Mouse (Mus musculus) hindbrain, postnatal 0 days (tissue): Measurements from ENCODE around the gene Twf1. TPM values are rescaled to one million over a fixed set of nuclear protein-coding genes. Genes with fewer than 3 reads are reported as not detected.
A peak's percentile ranks its signal among the peaks of the same experiment; 100 is the strongest.

Experiments
- ATAC-seq: fragments of 200-750 bp; cut with Nextera tagmentation; 2 replicates; pipeline ENCODE4 v1.8.0; 2017; ENCODE audit warnings: mild to moderate bottlenecking, moderate TSS enrichment, moderate library complexity
- DNase-seq: peaks from one replicate; pipeline ENCODE4 v3.0.0-alpha.2; 2015; ENCODE audit warnings: low spot score
- H3K27ac ChIP-seq: fragments of 300-500 bp; sonication (generic); 2 replicates; pipeline ENCODE4 v1.5.1; 2014; ENCODE audit warnings: mild to moderate bottlenecking
- H3K27me3 ChIP-seq: fragments of 300-500 bp; sonication (generic); 2 replicates; pipeline ENCODE4 v1.6.1; 2014; ENCODE audit warnings: low read length, mixed read lengths; ENCODE audit not compliant: insufficient read depth
- H3K36me3 ChIP-seq: fragments of 300-500 bp; sonication (generic); 2 replicates; pipeline ENCODE4 v1.6.1; 2014; ENCODE audit warnings: low read length, mixed read lengths; ENCODE audit not compliant: insufficient read depth
- H3K4me1 ChIP-seq: fragments of 300-500 bp; sonication (generic); 2 replicates; pipeline ENCODE4 v1.6.1; 2014; ENCODE audit warnings: antibody characterized with exemption, low read length, mixed read lengths; ENCODE audit not compliant: insufficient read depth
- H3K4me2 ChIP-seq: fragments of 300-500 bp; sonication (generic); 2 replicates; pipeline ENCODE4 v1.6.1; 2014; ENCODE audit warnings: low read depth, mild to moderate bottlenecking, low read length, moderate library complexity, mixed read lengths
- H3K4me3 ChIP-seq: fragments of 300-500 bp; sonication (generic); 2 replicates; pipeline ENCODE4 v1.5.1; 2014; ENCODE audit warnings: low read length
- H3K9ac ChIP-seq: fragments of 300-500 bp; sonication (generic); replicated peaks from 2 replicates; pipeline ENCODE4 v1.6.1; 2014; ENCODE audit warnings: mild to moderate bottlenecking, low read length, moderate library complexity, mixed read lengths
- H3K9me3 ChIP-seq: fragments of 300-500 bp; sonication (generic); 2 replicates; pipeline ENCODE4 v1.6.1; 2016; ENCODE audit warnings: low read length, mixed read lengths
- CTCF ChIP-seq: IDR thresholded peaks from 2 replicates; pipeline ENCODE4 v1.5.1; 2016; ENCODE audit warnings: antibody characterized with exemption, control low read depth, low read depth
- WGBS: fragments of 180-500 bp; shearing (Covaris S2); extraction: QIAGEN DNeasy Blood & Tissue Kit; methylation state at CpG from one replicate; pipeline ENCODE4 v1.1.7; 2014; 5-methylcytosine and 5-hydroxymethylcytosine counted together
- polyA plus RNA-seq: library from polyadenylated mRNA; unstranded; fragments of >200 nt; fragmentation: Nextera tagmentation; extraction: Ambion mirVana; gene quantifications from 2 replicates; pipeline ENCODE4 v1.2.1, GENCODE M21; 2015
- total RNA-seq: library from RNA; depleted of rRNA; stranded (reverse); fragments of >200 nt; gene quantifications from 2 replicates; pipeline ENCODE4 v1.2.3, GENCODE M21; 2014; rRNA removed

Gene Twf1
- total RNA-seq (34.3 and 37.1 TPM in 2 replicates), polyA plus RNA-seq (77.4 and 77.8 TPM in 2 replicates)

- no peaks in the 10 kb centered on the region for H3K4me1 ChIP-seq
- peak; percentile 100 for ATAC-seq
- DNase-seq = peak; percentile 99
- peak within 1 kb of the TSS; percentile 75 for H3K4me3 ChIP-seq
- peak; percentile 19 for TF ChIP-seq CTCF
- under 1% methylated on average over 64 of the region's 70 CpGs for WGBS
- no peaks in the 10 kb centered on the region for H3K9me3 ChIP-seq
- peak within 1 kb of the TSS; percentile 82 for H3K27ac ChIP-seq
- no peaks in the 10 kb centered on the region for H3K27me3 ChIP-seq
- H3K9ac ChIP-seq = peak within 1 kb of the TSS; percentile 85
- peak within 1 kb of the TSS; percentile 81 for H3K4me2 ChIP-seq
- H3K36me3 ChIP-seq = peaks cover 17% of the 10 kb centered on the region; the same call in 1 of the 2 replicates
Measured at GRCm38 (mm10) chr15:94589219-94590075, at the start of gene Twf1. Gene Twf1 (minus strand): TSS chr15:94589889.

- Histone ChIP-seq H3K4me1 (no peaks in the 10 kb centered on the region), H3K4me2 (no peak overlapping the region), H3K27ac (no peak overlapping the region), H3K9me3 (no peaks in the 10 kb centered on the region), H3K4me3 (no peak overlapping the region), H3K27me3 (no peaks in the 10 kb centered on the region), H3K9ac (no peak overlapping the region), H3K36me3 (no peaks in the 10 kb centered on the region)
- ATAC-seq = no peak
- no peak for DNase-seq
- no peak for TF ChIP-seq CTCF
- WGBS = 79% methylated on average over 2 of the region's 2 CpGs
Measured at GRCm38 (mm10) chr15:94639126-94639525, 49.4 kb upstream of the Twf1 start.

- Histone ChIP-seq H3K36me3 (no peaks in the 10 kb centered on the region), H3K4me3 (no peak overlapping the region), H3K4me1 (no peaks in the 10 kb centered on the region), H3K4me2 (no peak overlapping the region), H3K27me3 (no peaks in the 10 kb centered on the region), H3K27ac (no peak overlapping the region), H3K9ac (no peak overlapping the region), H3K9me3 (no peaks in the 10 kb centered on the region)
- WGBS = 84% methylated on average over 2 of the region's 2 CpGs
- DNase-seq (no peak), ATAC-seq (no peak)
- TF ChIP-seq CTCF = no peak
Measured at GRCm38 (mm10) chr15:94638207-94638606, 48.5 kb upstream of the Twf1 start.

GRCm38 (mm10) chr15:94634524-94634923 is 44.8 kb upstream of the Twf1 start:
- no peak overlapping the region for H3K4me3 ChIP-seq
- H3K4me1 ChIP-seq = no peaks in the 10 kb centered on the region
- H3K27ac ChIP-seq = no peak overlapping the region
- no peaks in the 10 kb centered on the region for H3K9me3 ChIP-seq
- WGBS = 82% methylated on average over 11 of the region's 11 CpGs
- DNase-seq (no peak), ATAC-seq (no peak)
- H3K27me3 ChIP-seq = no peaks in the 10 kb centered on the region
- no peaks in the 10 kb centered on the region for H3K36me3 ChIP-seq
- no peak overlapping the region for H3K4me2 ChIP-seq
- H3K9ac ChIP-seq = no peak overlapping the region
- TF ChIP-seq CTCF = no peak

- H3K27ac ChIP-seq = no peak overlapping the region
- H3K9ac ChIP-seq = no peak overlapping the region
- ATAC-seq (no peak), DNase-seq (no peak)
- H3K4me1 ChIP-seq = no peaks in the 10 kb centered on the region
- no peaks in the 10 kb centered on the region for H3K9me3 ChIP-seq
- H3K4me3 ChIP-seq = no peak overlapping the region
- WGBS = 83% methylated on average over 4 of the region's 4 CpGs
- no peak for TF ChIP-seq CTCF
- no peaks in the 10 kb centered on the region for H3K36me3 ChIP-seq
- H3K27me3 ChIP-seq = no peaks in the 10 kb centered on the region
- no peak overlapping the region for H3K4me2 ChIP-seq
Measured at GRCm38 (mm10) chr15:94630553-94630952, 40.9 kb upstream of the Twf1 start.

GRCm38 (mm10) chr15:94628830-94629601 is 39.3 kb upstream of the Twf1 start, which contains the start of gene Tmem117:
Gene Tmem117 (plus strand): TSS chr15:94629232.
- peak; percentile 89 for ATAC-seq
- H3K36me3 ChIP-seq = no peaks in the 10 kb centered on the region
- no peaks in the 10 kb centered on the region for H3K4me1 ChIP-seq
- peak within 1 kb of the TSS; percentile 84 for H3K9ac ChIP-seq
- under 1% methylated on average over 48 of the region's 96 CpGs for WGBS
- H3K27ac ChIP-seq = peak within 1 kb of the TSS; percentile 68
- H3K4me2 ChIP-seq = peak within 1 kb of the TSS; percentile 96
- no peaks in the 10 kb centered on the region for H3K27me3 ChIP-seq
- TF ChIP-seq CTCF = no peak
- no peaks in the 10 kb centered on the region for H3K9me3 ChIP-seq
- peak; percentile 52 for DNase-seq
- H3K4me3 ChIP-seq = peak within 1 kb of the TSS; percentile 67
